Mouse (Mus musculus): ENCODE results near the gene Lrrc75b.

GRCm38 (mm10) chr10:75589129-75589528, 29.0 kb upstream of the Lrrc75b start, which contains the start of gene Ggt5:
- TF ChIP-seq CTCF (IDR thresholded peaks at IDR 0.05; ENCODE audit: low read depth, low read length) (no peak), POLR2A (IDR thresholded peaks at IDR 0.05; ENCODE audit: insufficient read depth, low read length) (no peak), EP300 (IDR thresholded peaks at IDR 0.05; ENCODE audit: insufficient read depth, low read depth, low read length) (no peak)

All from ES-Bruce4 (cell line).